Mouse (Mus musculus): ENCODE measurements around the gene Phlpp1. TPM values are rescaled to one million over a fixed set of nuclear protein-coding genes. Genes with fewer than 3 reads are reported as not detected.

The Phlpp1 gene
- total and polyA plus RNA-seq, 3 experiments, result 5.0 to 9.4 TPM; not detected in 1

DNA sequence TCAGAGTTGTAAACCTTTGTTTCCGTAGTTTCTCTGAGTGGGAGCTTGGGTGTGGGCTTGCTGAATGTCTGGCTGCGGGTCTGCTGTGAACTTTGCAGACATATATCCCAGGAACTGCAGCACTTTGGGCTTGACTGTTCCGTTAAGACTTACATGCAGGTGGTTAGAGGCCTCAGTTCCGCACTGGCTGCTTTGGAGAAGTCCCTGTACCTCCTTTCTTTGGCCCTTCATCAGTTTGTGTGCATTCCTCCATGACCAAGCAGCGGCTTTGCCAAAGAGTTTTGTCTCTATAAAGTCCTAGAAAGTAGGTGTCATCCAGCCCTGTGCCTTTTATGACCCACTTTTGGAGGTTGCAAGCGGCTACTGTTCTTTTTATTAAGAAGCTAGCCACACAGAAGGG, 102.2 kb downstream of the Phlpp1 start:
- DNase-seq (ENCODE audit: low read depth, low spot score), result no peak
- H3K4me3 ChIP-seq (ENCODE audit: control insufficient read depth in 1 of 2, insufficient read depth in 1 of 2, low read depth in 2 of 2, low read length in 2 of 2), result no peak overlapping the region

GRCm38 (mm10) chr1:106274561-106275001, 103.0 kb downstream of the Phlpp1 start:
- H3K79me2 ChIP-seq (ENCODE audit: control insufficient read depth, insufficient read depth, low read length, poor library complexity), result no peaks in the 10 kb centered on the region
- H3K27me3 ChIP-seq (ENCODE audit: control insufficient read depth in 1 of 2, insufficient read depth in 2 of 2, low read length in 2 of 2), result no peaks in the 10 kb centered on the region
- no peak for DNase-seq (ENCODE audit: low read depth, low spot score)
- H3K4me3 ChIP-seq (ENCODE audit: control insufficient read depth in 1 of 2, insufficient read depth in 1 of 2, low read depth in 2 of 2, low read length in 2 of 2), result no peak overlapping the region
- no peaks in the 10 kb centered on the region for H3K36me3 ChIP-seq (ENCODE audit: control insufficient read depth in 1 of 2, insufficient read depth in 2 of 2, low read length in 2 of 2)
- no peaks in the 10 kb centered on the region for H3K9me3 ChIP-seq (replicated peaks; ENCODE audit: insufficient read depth, low read length)
- no peak overlapping the region for H3K9ac ChIP-seq (ENCODE audit: control insufficient read depth, low read depth, low read length, poor library complexity, severe bottlenecking)
- TF ChIP-seq ZMIZ1 (IDR thresholded peaks at IDR 0.05; ENCODE audit: low read depth, low read length) (no peak), EP300 (IDR thresholded peaks at IDR 0.05; ENCODE audit: low read depth in 1 of 2, low read length in 2 of 2) (no peak), GABPA (IDR thresholded peaks at IDR 0.05; ENCODE audit: low read depth, low read length) (no peak), POLR2A (IDR thresholded peaks at IDR 0.05; ENCODE audit: control insufficient read depth in 1 of 2, insufficient read depth in 1 of 2, low read depth in 1 of 2, low read length in 2 of 2, poor library complexity in 1 of 2) (no peak), ZKSCAN1 (IDR thresholded peaks at IDR 0.05; ENCODE audit: low read depth, low read length) (no peak), HCFC1 (IDR thresholded peaks at IDR 0.05; ENCODE audit: low read depth, low read length) (no peak), MAFK (IDR thresholded peaks at IDR 0.05; ENCODE audit: borderline replicate concordance, low read depth, low read length) (no peak), CHD2 (IDR thresholded peaks at IDR 0.05; ENCODE audit: low read length) (no peak), CTCF (IDR thresholded peaks at IDR 0.05 in 2 of 3, conservative IDR thresholded peaks at IDR 0.05 in 1 of 3; ENCODE audit: control insufficient read depth in 1 of 3, insufficient read depth in 1 of 3, low read depth in 2 of 3, low read length in 3 of 3, poor library complexity in 1 of 3, severe bottlenecking in 1 of 3) (no peak), POLR2AphosphoS2 (IDR thresholded peaks at IDR 0.05; ENCODE audit: low read length) (no peak), POLR2AphosphoS5 (IDR thresholded peaks at IDR 0.05; ENCODE audit: borderline replicate concordance, low read depth, low read length) (no peak), USF2 (IDR thresholded peaks at IDR 0.05; ENCODE audit: borderline replicate concordance in 1 of 2, insufficient read depth in 1 of 2, low read depth in 1 of 2, low read length in 2 of 2) (no peak), MEF2A (IDR thresholded peaks at IDR 0.05; ENCODE audit: extremely low read depth, insufficient replicate concordance, low read depth, low read length, poor library complexity, severe bottlenecking) (no peak), UBTF (IDR thresholded peaks at IDR 0.05; ENCODE audit: borderline replicate concordance, insufficient read depth, low read depth, low read length) (no peak), SMC3 (IDR thresholded peaks at IDR 0.05; ENCODE audit: low read depth, low read length) (no peak), MYB (IDR thresholded peaks at IDR 0.05; ENCODE audit: low read depth, low read length) (no peak), NELFE (IDR thresholded peaks at IDR 0.05; ENCODE audit: low read depth, low read length) (no peak), SIN3A (IDR thresholded peaks at IDR 0.05; ENCODE audit: low read length) (no peak), USF1 (IDR thresholded peaks at IDR 0.05; ENCODE audit: low read depth, low read length) (no peak), ETS1 (IDR thresholded peaks at IDR 0.05; ENCODE audit: low read depth, low read length) (no peak)
- no peak overlapping the region for H3K27ac ChIP-seq (ENCODE audit: control insufficient read depth, low read depth, low read length)
- H3K4me1 ChIP-seq (ENCODE audit: control insufficient read depth in 1 of 2, insufficient read depth in 2 of 2, low read length in 2 of 2), result no peaks in the 10 kb centered on the region

More for the DNA sequence above, 102.2 kb downstream of the Phlpp1 start:
- no peak overlapping the region for H3K27ac ChIP-seq (ENCODE audit: control insufficient read depth, low read depth, low read length)
- H3K9ac ChIP-seq (ENCODE audit: control insufficient read depth, low read depth, low read length, poor library complexity, severe bottlenecking), result no peak overlapping the region
- no peaks in the 10 kb centered on the region for H3K4me1 ChIP-seq (ENCODE audit: control insufficient read depth in 1 of 2, insufficient read depth in 2 of 2, low read length in 2 of 2)
- TF ChIP-seq SMC3 (IDR thresholded peaks at IDR 0.05; ENCODE audit: low read depth, low read length) (no peak), E2F4 (IDR thresholded peaks at IDR 0.05; ENCODE audit: borderline replicate concordance, low read depth, low read length) (no peak), USF1 (IDR thresholded peaks at IDR 0.05; ENCODE audit: low read depth, low read length) (no peak), BHLHE40 (IDR thresholded peaks at IDR 0.05; ENCODE audit: borderline replicate concordance, low read depth, low read length) (no peak), MYC (IDR thresholded peaks at IDR 0.05; ENCODE audit: low read depth, low read length) (no peak), MAZ (IDR thresholded peaks at IDR 0.05; ENCODE audit: low read depth, low read length) (no peak), CTCF (IDR thresholded peaks at IDR 0.05 in 2 of 3, conservative IDR thresholded peaks at IDR 0.05 in 1 of 3; ENCODE audit: control insufficient read depth in 1 of 3, insufficient read depth in 1 of 3, low read depth in 2 of 3, low read length in 3 of 3, poor library complexity in 1 of 3, severe bottlenecking in 1 of 3) (no peak), ETS1 (IDR thresholded peaks at IDR 0.05; ENCODE audit: low read depth, low read length) (no peak), KAT2A (conservative IDR thresholded peaks at IDR 0.05; ENCODE audit: low read depth, low read length) (no peak), SIN3A (IDR thresholded peaks at IDR 0.05; ENCODE audit: low read length) (no peak), MAFK (IDR thresholded peaks at IDR 0.05; ENCODE audit: borderline replicate concordance, low read depth, low read length) (no peak), TBP (IDR thresholded peaks at IDR 0.05; ENCODE audit: low read depth, low read length) (no peak), CHD2 (IDR thresholded peaks at IDR 0.05; ENCODE audit: low read length) (no peak), USF2 (IDR thresholded peaks at IDR 0.05; ENCODE audit: borderline replicate concordance in 1 of 2, insufficient read depth in 1 of 2, low read depth in 1 of 2, low read length in 2 of 2) (no peak), GATA1 (IDR thresholded peaks at IDR 0.05; ENCODE audit: low read depth, low read length) (no peak)
- no peaks in the 10 kb centered on the region for H3K9me3 ChIP-seq (replicated peaks; ENCODE audit: insufficient read depth, low read length)
- H3K36me3 ChIP-seq (ENCODE audit: control insufficient read depth in 1 of 2, insufficient read depth in 2 of 2, low read length in 2 of 2), result no peaks in the 10 kb centered on the region
- no peaks in the 10 kb centered on the region for H3K27me3 ChIP-seq (ENCODE audit: control insufficient read depth in 1 of 2, insufficient read depth in 2 of 2, low read length in 2 of 2)
- no peaks in the 10 kb centered on the region for H3K79me2 ChIP-seq (ENCODE audit: control insufficient read depth, insufficient read depth, low read length, poor library complexity)

Measured in MEL (cell line).